Mouse (Mus musculus) ES-E14 (cell line): ENCODE results near the gene Slc41a3. TPM values are rescaled to one million over a fixed set of nuclear protein-coding genes. Genes with fewer than 3 reads are reported as not detected.
"Not testable (repeated sequence)": the region's sequence is repeated elsewhere in the genome, so short reads cannot be mapped to it uniquely, and the experiment has no call there.

ENCODE experiments used
- DNase-seq: peaks from one replicate; pipeline ENCODE4 v3.0.0-alpha.2; 2013; ENCODE audit warnings: low read depth, low spot score
- H3K27ac ChIP-seq: 2 replicates; pipeline ENCODE4 v1.5.1; 2012; ENCODE audit warnings: low read depth, mild to moderate bottlenecking, low read length, moderate library complexity, mixed read lengths; ENCODE audit not compliant: poor library complexity, insufficient read depth, severe bottlenecking
- H3K36me3 ChIP-seq: 2 replicates; pipeline ENCODE4 v1.6.1; 2012; ENCODE audit warnings: mild to moderate bottlenecking, low read length, moderate library complexity, mixed read lengths; ENCODE audit not compliant: control insufficient read depth, poor library complexity, insufficient read depth, severe bottlenecking
- H3K4me1 ChIP-seq, 2 experiments: fragments of 150-350 bp in 1 of 2; sonication (generic) in 1 of 2; 2 replicates each; pipeline ENCODE4 v1.6.1; 2012; ENCODE audit warnings: low read length in 2 of 2, mild to moderate bottlenecking in 1 of 2, mixed read lengths in 1 of 2; ENCODE audit not compliant: control insufficient read depth in 2 of 2, insufficient read depth in 2 of 2, poor library complexity in 1 of 2
- H3K4me3 ChIP-seq, 2 experiments: fragments of 150-350 bp in 1 of 2; sonication (generic) in 1 of 2; 2 replicates each; pipeline ENCODE4 v1.5.1; 2012; ENCODE audit warnings: low read length in 2 of 2, low read depth in 1 of 2, mild to moderate bottlenecking in 1 of 2, mixed read lengths in 1 of 2; ENCODE audit not compliant: insufficient read depth in 1 of 2, poor library complexity in 1 of 2, severe bottlenecking in 1 of 2
- H3K9ac ChIP-seq: 2 replicates; pipeline ENCODE4 v1.6.1; 2012; ENCODE audit warnings: low read depth, mild to moderate bottlenecking, low read length, mixed read lengths; ENCODE audit not compliant: poor library complexity, insufficient read depth, severe bottlenecking
- H3K9me3 ChIP-seq: fragments of 150-350 bp; sonication (generic); 2 replicates; pipeline ENCODE4 v1.6.1; 2012; ENCODE audit warnings: low read depth, mild to moderate bottlenecking, low read length; ENCODE audit not compliant: control insufficient read depth, insufficient read depth
- CHD2 ChIP-seq: IDR thresholded peaks from 2 replicates; pipeline ENCODE4 v1.6.1; 2014; ENCODE audit warnings: mild to moderate bottlenecking, low read depth, low read length, inconsistent platforms
- HCFC1 ChIP-seq: IDR thresholded peaks from 2 replicates; pipeline ENCODE4 v1.6.1; 2012; ENCODE audit warnings: low read length, inconsistent platforms, borderline replicate concordance; ENCODE audit not compliant: insufficient read depth
- MAFK ChIP-seq: IDR thresholded peaks from 2 replicates; pipeline ENCODE4 v1.6.1; 2014; ENCODE audit warnings: mild to moderate bottlenecking, low read depth, low read length, inconsistent platforms; ENCODE audit not compliant: insufficient read depth
- ZC3H11A ChIP-seq: IDR thresholded peaks from 2 replicates; pipeline ENCODE4 v1.6.1; 2012; ENCODE audit warnings: low read depth, mild to moderate bottlenecking, inconsistent platforms, low read length, borderline replicate concordance
- ZNF384 ChIP-seq: IDR thresholded peaks from 2 replicates; pipeline ENCODE4 v1.6.1; 2012; ENCODE audit warnings: low read depth, low read length, inconsistent platforms
- in situ Hi-C, 2 experiments: fragments of 600-800 bp; cut with MboI; formaldehyde crosslinking; loops; one replicate each; pipeline ENCODE4 v1.15.1; 2025; ENCODE audit warnings: low sequenced_read_pairs in 2 of 2, inconsistent platforms in 1 of 2; ENCODE audit not compliant: unreplicated experiment in 2 of 2
- total RNA-seq: library from RNA; depleted of rRNA; stranded (reverse); fragments of 300-350 nt; gene quantifications from 2 replicates; pipeline ENCODE4 v1.2.3, GENCODE M21; 2012

Slc41a3 gene
- total RNA-seq, 1 experiment = 3.2 TPM

DNA sequence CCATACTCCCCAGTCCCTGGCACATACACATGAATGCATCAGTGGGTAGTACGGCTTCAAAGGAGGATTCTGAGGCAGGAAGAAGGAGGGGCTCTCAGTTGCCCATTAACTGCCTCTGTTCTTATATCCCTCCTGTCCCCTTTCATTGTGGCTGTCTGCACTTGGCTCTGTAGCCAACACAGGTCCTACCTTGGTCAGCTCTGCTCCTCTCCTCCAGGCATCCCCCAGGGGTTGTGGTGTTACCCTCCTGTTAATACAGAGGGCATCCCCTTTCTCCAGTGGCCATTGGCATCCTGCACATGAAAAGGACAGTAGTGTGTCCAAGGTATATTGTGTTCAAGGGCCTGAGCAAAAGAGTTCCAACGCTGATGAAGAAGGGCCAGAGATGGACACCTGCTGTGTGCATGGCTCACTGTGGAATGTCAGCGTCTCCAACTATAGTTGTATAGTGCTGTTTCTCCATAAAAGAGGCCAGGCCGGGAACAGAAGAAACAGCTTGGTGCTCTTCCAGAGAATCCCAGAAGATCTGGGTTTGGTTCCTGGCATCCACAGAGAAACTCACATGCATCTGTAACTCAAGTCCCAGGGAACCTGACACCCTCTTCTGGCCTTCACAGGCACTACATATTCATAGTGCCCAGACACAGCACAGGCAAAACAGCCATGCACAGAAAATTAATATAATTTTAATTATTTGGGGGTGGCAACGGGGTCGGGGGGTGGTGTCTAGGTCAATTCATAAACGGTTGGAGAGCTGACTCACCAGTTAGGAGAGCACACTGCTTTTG lies 20.9 kb downstream of the Slc41a3 start:
- Histone ChIP-seq H3K4me1 (peaks cover 0 to 4% of the 10 kb centered on the region in 2 experiments; a peak in 1 of 4 replicates), H3K36me3 (no peaks in the 10 kb centered on the region), H3K27ac (no peak overlapping the region), H3K9ac (no peak overlapping the region), H3K9me3 (no peaks in the 10 kb centered on the region), H3K4me3 (no peak overlapping the region)
- in situ Hi-C loops = no loop called here
- TF ChIP-seq HCFC1 (no peak), CHD2 (no peak), ZNF384 (no peak), ZC3H11A (no peak), MAFK (no peak)
- DNase-seq = no peak

DNA sequence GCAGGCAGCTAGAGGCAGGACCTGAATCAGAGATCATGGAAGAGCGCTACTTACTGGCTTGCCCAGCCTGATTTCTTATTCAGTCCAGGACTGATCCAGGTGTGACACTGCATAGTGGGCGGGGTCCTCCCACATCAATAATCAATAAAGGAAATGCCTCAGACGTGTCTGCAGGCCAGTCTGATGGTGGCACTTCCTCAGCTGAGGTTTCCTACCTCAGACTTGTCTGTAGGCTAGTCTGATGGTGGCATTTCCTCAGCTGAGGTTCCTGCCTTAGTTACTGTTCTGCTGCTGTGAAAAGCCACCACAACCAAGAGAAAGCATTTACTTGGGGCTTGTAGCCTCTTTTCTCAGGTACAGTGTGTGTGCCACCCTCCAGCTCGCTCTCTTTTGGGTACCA lies 23.0 kb downstream of the Slc41a3 start:
- no peaks in the 10 kb centered on the region for H3K9me3 ChIP-seq
- H3K27ac ChIP-seq = no peak overlapping the region
- TF ChIP-seq ZC3H11A (no peak), CHD2 (no peak), HCFC1 (no peak), MAFK (no peak), ZNF384 (no peak)
- H3K36me3 ChIP-seq = no peaks in the 10 kb centered on the region
- H3K4me1 ChIP-seq = peaks cover 0 to 4% of the 10 kb centered on the region in 2 experiments; a peak in 1 of 4 replicates
- H3K9ac ChIP-seq = no peak overlapping the region
- no peak for DNase-seq
- no peak overlapping the region for H3K4me3 ChIP-seq
- in situ Hi-C loops = no loop called here

DNA sequence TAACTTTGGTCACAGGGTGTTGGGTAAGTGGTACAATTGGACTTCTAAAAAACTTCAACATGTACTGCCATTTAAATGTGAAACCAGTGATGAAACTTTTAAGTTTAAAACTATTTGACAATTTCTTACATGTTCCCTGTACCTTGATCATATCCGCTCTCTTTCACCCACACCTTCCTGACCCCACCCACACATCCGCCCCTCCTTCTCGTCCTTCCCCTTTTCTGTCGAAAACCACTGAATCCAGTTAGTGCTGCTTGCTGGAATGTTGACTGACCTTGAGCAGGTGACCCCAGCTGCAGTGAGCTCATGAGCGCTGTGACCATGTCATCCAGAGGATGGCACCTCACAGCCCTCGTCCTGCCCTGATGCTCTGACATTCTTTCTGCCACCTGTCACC lies 25.0 kb downstream of the Slc41a3 start:
- in situ Hi-C loops = no loop called here
- no peak for TF ChIP-seq MAFK
- TF ChIP-seq HCFC1 = no peak
- TF ChIP-seq CHD2 = no peak
- no peak for TF ChIP-seq ZC3H11A
- TF ChIP-seq ZNF384 = no peak
- no peaks in the 10 kb centered on the region for H3K9me3 ChIP-seq
- no peak overlapping the region for H3K4me3 ChIP-seq
- DNase-seq = no peak
- H3K9ac ChIP-seq = no peak overlapping the region
- H3K27ac ChIP-seq = no peak overlapping the region
- peaks cover 0 to 5% of the 10 kb centered on the region in 2 experiments; a peak in 1 of 4 replicates for H3K4me1 ChIP-seq
- H3K36me3 ChIP-seq = no peaks in the 10 kb centered on the region

DNA sequence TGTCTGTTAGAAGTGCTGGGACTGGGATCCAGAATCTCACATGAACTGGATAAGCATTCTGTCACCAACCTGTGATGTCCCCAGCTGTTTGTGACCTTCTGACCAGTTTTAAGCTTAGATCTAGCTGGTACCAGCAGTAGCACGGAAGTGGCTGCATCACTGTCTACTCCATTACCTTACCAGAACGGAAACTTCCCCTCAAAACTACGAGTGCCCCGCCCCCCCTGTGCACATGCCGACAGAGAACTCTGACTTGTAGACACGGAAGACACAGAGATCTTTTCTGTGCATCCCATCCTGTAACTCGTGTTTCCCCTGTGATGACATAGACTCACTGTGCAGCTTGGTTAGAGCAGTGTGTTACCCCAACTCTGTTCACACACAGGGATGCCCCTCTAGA lies 25.9 kb downstream of the Slc41a3 start:
- Histone ChIP-seq H3K9me3 (no peaks in the 10 kb centered on the region), H3K9ac (no peak overlapping the region), H3K36me3 (no peaks in the 10 kb centered on the region), H3K4me3 (no peak overlapping the region), H3K4me1 (peaks cover 0 to 12% of the 10 kb centered on the region in 2 experiments; a peak in 3 of 4 replicates), H3K27ac (no peak overlapping the region)
- in situ Hi-C loops = no loop called here
- no peak for TF ChIP-seq MAFK
- no peak for TF ChIP-seq ZC3H11A
- TF ChIP-seq CHD2 = no peak
- no peak for TF ChIP-seq ZNF384
- no peak for TF ChIP-seq HCFC1
- DNase-seq = no peak

DNA sequence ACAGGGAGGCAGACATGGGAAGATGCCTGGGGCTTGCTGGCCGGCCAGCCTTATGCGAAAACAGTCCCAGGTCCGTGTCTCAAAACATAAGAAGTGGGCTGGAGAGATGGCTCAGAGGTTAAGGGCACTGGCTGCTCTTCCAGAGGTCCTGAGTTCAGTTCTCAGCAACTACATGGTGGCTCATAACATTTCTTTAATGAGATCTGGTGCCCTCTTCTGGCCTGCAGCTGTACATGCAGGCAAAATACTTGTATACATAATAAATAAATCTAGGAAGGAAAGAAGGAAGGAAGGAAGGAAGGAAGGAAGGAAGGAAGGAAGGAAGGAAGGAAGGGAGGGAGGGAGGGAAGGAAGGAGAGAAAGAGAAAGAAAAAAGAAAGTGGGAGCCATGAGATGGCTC lies 28.0 kb downstream of the Slc41a3 start:
- H3K9ac ChIP-seq, in situ Hi-C loops, H3K27ac ChIP-seq, H3K9me3 ChIP-seq, DNase-seq, H3K4me3 ChIP-seq, H3K36me3 ChIP-seq: not testable (repeated sequence)
- H3K4me1 ChIP-seq = peaks cover 1 to 18% of the 10 kb centered on the region in 2 experiments
